Mouse (Mus musculus) midbrain, embryonic 14.5 days (tissue): ENCODE measurements at regions not wholly inside any gene's neighbourhood (a gene's known extent, or its start where the extent isn't known, plus 50 kb on each side); places are given as distances from the start of the nearest gene placed in this dataset.

ENCODE experiments used
- ATAC-seq: fragments of 200-750 bp; cut with Nextera tagmentation; 2 replicates; pipeline ENCODE4 v1.8.0; 2017; ENCODE audit warnings: moderate number of reproducible peaks, moderate library complexity; ENCODE audit not compliant: low FRiP score, low TSS enrichment
- DNase-seq: peaks from one replicate; pipeline ENCODE4 v3.0.0-alpha.2; 2015
- H3K27ac ChIP-seq: fragments of 300-500 bp; sonication (generic); replicated peaks from 2 replicates; pipeline ENCODE4 v1.5.1; 2014; ENCODE audit warnings: mild to moderate bottlenecking, low read depth, low read length, moderate library complexity
- H3K27me3 ChIP-seq: fragments of 300-500 bp; sonication (generic); 2 replicates; pipeline ENCODE4 v1.6.1; 2014; ENCODE audit warnings: low read length, control low read depth, mixed read lengths; ENCODE audit not compliant: control insufficient read depth, insufficient read depth
- H3K36me3 ChIP-seq: fragments of 300-500 bp; sonication (generic); 2 replicates; pipeline ENCODE4 v1.6.1; 2014; ENCODE audit warnings: low read length, control low read depth; ENCODE audit not compliant: control insufficient read depth, insufficient read depth
- H3K4me1 ChIP-seq: fragments of 300-500 bp; sonication (generic); 2 replicates; pipeline ENCODE4 v1.6.1; 2014; ENCODE audit warnings: mild to moderate bottlenecking, antibody characterized with exemption, low read length, control low read depth; ENCODE audit not compliant: control insufficient read depth, insufficient read depth
- H3K4me2 ChIP-seq: fragments of 300-500 bp; sonication (generic); 2 replicates; pipeline ENCODE4 v1.6.1; 2014; ENCODE audit warnings: mild to moderate bottlenecking, low read length, moderate library complexity
- H3K4me3 ChIP-seq: fragments of 300-500 bp; sonication (generic); replicated peaks from 2 replicates; pipeline ENCODE4 v1.5.1; 2014; ENCODE audit warnings: low read depth, low read length
- H3K9ac ChIP-seq: fragments of 300-500 bp; sonication (generic); replicated peaks from 2 replicates; pipeline ENCODE4 v1.6.1; 2014; ENCODE audit warnings: mild to moderate bottlenecking, low read length, moderate library complexity
- H3K9me3 ChIP-seq: fragments of 300-500 bp; sonication (generic); 2 replicates; pipeline ENCODE4 v1.6.1; 2016; ENCODE audit warnings: low read length, control low read depth, mixed read lengths; ENCODE audit not compliant: control insufficient read depth
- WGBS: fragments of 180-500 bp; shearing (Covaris S2); extraction: QIAGEN DNeasy Blood & Tissue Kit; methylation state at CpG from one replicate; pipeline ENCODE4 v1.1.7; 2014; 5-methylcytosine and 5-hydroxymethylcytosine counted together

GRCm38 (mm10) chr5:42977108-42977507 lies 255.9 kb upstream of the Cpeb2 start:
- H3K9ac ChIP-seq = no peak overlapping the region
- ATAC-seq = no peak
- H3K4me3 ChIP-seq = no peak overlapping the region
- H3K4me2 ChIP-seq = no peak overlapping the region
- no peaks in the 10 kb centered on the region for H3K9me3 ChIP-seq
- no peaks in the 10 kb centered on the region for H3K4me1 ChIP-seq
- no peak overlapping the region for H3K27ac ChIP-seq
- 87% methylated on average over 4 of the region's 4 CpGs for WGBS
- H3K27me3 ChIP-seq = no peaks in the 10 kb centered on the region
- H3K36me3 ChIP-seq = no peaks in the 10 kb centered on the region
- DNase-seq = no peak

GRCm38 (mm10) chr5:42980946-42981650 lies 251.9 kb upstream of the Cpeb2 start:
- ATAC-seq = no peak
- no peaks in the 10 kb centered on the region for H3K4me1 ChIP-seq
- 69% methylated on average over 2 of the region's 2 CpGs for WGBS

GRCm38 (mm10) chr5:42986203-42986602 lies 246.8 kb upstream of the Cpeb2 start:
- H3K4me2 ChIP-seq = no peak overlapping the region
- no peak overlapping the region for H3K4me3 ChIP-seq
- H3K9ac ChIP-seq = no peak overlapping the region
- no peaks in the 10 kb centered on the region for H3K4me1 ChIP-seq
- no peak overlapping the region for H3K27ac ChIP-seq
- H3K36me3 ChIP-seq = no peaks in the 10 kb centered on the region
- 86% methylated on average over 4 of the region's 4 CpGs for WGBS
- ATAC-seq (no peak), DNase-seq (no peak)
- no peaks in the 10 kb centered on the region for H3K9me3 ChIP-seq
- no peaks in the 10 kb centered on the region for H3K27me3 ChIP-seq

More at GRCm38 (mm10) chr5:42980946-42981650, 251.9 kb upstream of the Cpeb2 start:
- H3K27me3 ChIP-seq = no peaks in the 10 kb centered on the region
- DNase-seq = no peak
- no peaks in the 10 kb centered on the region for H3K9me3 ChIP-seq
- H3K36me3 ChIP-seq = no peaks in the 10 kb centered on the region
- no peak overlapping the region for H3K9ac ChIP-seq
- H3K4me2 ChIP-seq = no peak overlapping the region
- no peak overlapping the region for H3K4me3 ChIP-seq
- no peak overlapping the region for H3K27ac ChIP-seq

GRCm38 (mm10) chr5:42987710-42988466 lies 245.1 kb upstream of the Cpeb2 start:
- no peak overlapping the region for H3K27ac ChIP-seq
- no peak overlapping the region for H3K4me2 ChIP-seq
- WGBS = 91% methylated on average over 3 of the region's 3 CpGs
- no peaks in the 10 kb centered on the region for H3K36me3 ChIP-seq
- H3K27me3 ChIP-seq = no peaks in the 10 kb centered on the region
- H3K4me3 ChIP-seq = no peak overlapping the region
- H3K9me3 ChIP-seq = no peaks in the 10 kb centered on the region
- H3K4me1 ChIP-seq = no peaks in the 10 kb centered on the region
- H3K9ac ChIP-seq = no peak overlapping the region
- ATAC-seq (no peak), DNase-seq (no peak)

- Histone ChIP-seq H3K27me3 (no peaks in the 10 kb centered on the region), H3K4me1 (no peaks in the 10 kb centered on the region), H3K4me2 (no peak overlapping the region), H3K36me3 (no peaks in the 10 kb centered on the region), H3K9me3 (no peaks in the 10 kb centered on the region), H3K27ac (no peak overlapping the region), H3K4me3 (no peak overlapping the region), H3K9ac (no peak overlapping the region)
- DNase-seq (no peak), ATAC-seq (no peak)
- 94% methylated on average over 3 of the region's 3 CpGs for WGBS
Measured at GRCm38 (mm10) chr5:42989287-42989686, 243.7 kb upstream of the Cpeb2 start.

- Histone ChIP-seq H3K4me1 (no peaks in the 10 kb centered on the region), H3K27ac (no peak overlapping the region), H3K27me3 (no peaks in the 10 kb centered on the region), H3K4me2 (no peak overlapping the region), H3K9me3 (no peaks in the 10 kb centered on the region), H3K36me3 (no peaks in the 10 kb centered on the region), H3K9ac (no peak overlapping the region), H3K4me3 (no peak overlapping the region)
- 83% methylated on average over 7 of the region's 7 CpGs for WGBS
- ATAC-seq (no peak), DNase-seq (no peak)
Measured at GRCm38 (mm10) chr5:43024006-43024593, 208.9 kb upstream of the Cpeb2 start.

- H3K9ac ChIP-seq = no peak overlapping the region
- H3K27me3 ChIP-seq = no peaks in the 10 kb centered on the region
- 89% methylated on average over 3 of the region's 3 CpGs for WGBS
- no peaks in the 10 kb centered on the region for H3K4me1 ChIP-seq
- no peak overlapping the region for H3K4me2 ChIP-seq
- DNase-seq = no peak
- no peak overlapping the region for H3K4me3 ChIP-seq
- no peaks in the 10 kb centered on the region for H3K9me3 ChIP-seq
- H3K36me3 ChIP-seq = no peaks in the 10 kb centered on the region
- ATAC-seq = no peak
- no peak overlapping the region for H3K27ac ChIP-seq
Measured at GRCm38 (mm10) chr5:43031285-43031684, 201.7 kb upstream of the Cpeb2 start.

GRCm38 (mm10) chr5:43031916-43032315 lies 201.1 kb upstream of the Cpeb2 start:
- no peak for ATAC-seq
- no peaks in the 10 kb centered on the region for H3K4me1 ChIP-seq
- no peaks in the 10 kb centered on the region for H3K9me3 ChIP-seq
- no peak overlapping the region for H3K27ac ChIP-seq
- H3K9ac ChIP-seq = no peak overlapping the region
- no peak overlapping the region for H3K4me2 ChIP-seq
- H3K27me3 ChIP-seq = no peaks in the 10 kb centered on the region
- no peak for DNase-seq
- H3K36me3 ChIP-seq = no peaks in the 10 kb centered on the region
- H3K4me3 ChIP-seq = no peak overlapping the region
- 84% methylated on average over 5 of the region's 5 CpGs for WGBS
